Mouse (Mus musculus) myocyte (in vitro differentiated cells): ENCODE data around the gene Stra6.

Source experiments
- CEBPB ChIP-seq: IDR thresholded peaks from 2 replicates; pipeline ENCODE4 v1.6.1; 2011; ENCODE audit warnings: mild to moderate bottlenecking, moderate library complexity; ENCODE audit not compliant: poor library complexity, insufficient read depth, severe bottlenecking
- E2F4 ChIP-seq: IDR thresholded peaks from one replicate; pipeline ENCODE4 v1.6.1; 2011; ENCODE audit warnings: mild to moderate bottlenecking, control low read depth, moderate library complexity; ENCODE audit not compliant: insufficient read depth
- MAX ChIP-seq: IDR thresholded peaks from one replicate; pipeline ENCODE4 v1.6.1; 2011; ENCODE audit warnings: low read depth, mild to moderate bottlenecking, control low read depth
- MYOD1 ChIP-seq, 3 experiments: IDR thresholded peaks; one replicate each; pipeline ENCODE4 v1.6.1; 2011; ENCODE audit warnings: control low read depth in 2 of 3, low read depth in 2 of 3, mild to moderate bottlenecking in 2 of 3, moderate library complexity in 1 of 3; ENCODE audit not compliant: insufficient read length in 2 of 3, control insufficient read depth in 1 of 3
- MYOG ChIP-seq, 3 experiments: IDR thresholded peaks; one replicate each; pipeline ENCODE4 v1.6.1; 2011; ENCODE audit warnings: control low read depth in 2 of 3, low read depth in 2 of 3, mild to moderate bottlenecking in 2 of 3; ENCODE audit not compliant: insufficient read length in 2 of 3, control insufficient read depth in 1 of 3, insufficient read depth in 1 of 3
- POLR2A ChIP-seq: IDR thresholded peaks from one replicate; pipeline ENCODE4 v1.6.1; 2011; ENCODE audit warnings: low read depth, mild to moderate bottlenecking, control low read depth, moderate library complexity; ENCODE audit not compliant: insufficient read length
- POLR2AphosphoS2 ChIP-seq: IDR thresholded peaks from one replicate; pipeline ENCODE4 v1.6.1; 2011; ENCODE audit warnings: low read depth, control low read depth; ENCODE audit not compliant: insufficient read length
- REST ChIP-seq: IDR thresholded peaks from one replicate; pipeline ENCODE4 v1.6.1; 2011; ENCODE audit warnings: mild to moderate bottlenecking, control low read depth, moderate library complexity; ENCODE audit not compliant: insufficient read depth, insufficient read length
- SRF ChIP-seq: IDR thresholded peaks from one replicate; pipeline ENCODE4 v1.6.1; 2011; ENCODE audit warnings: low read depth; ENCODE audit not compliant: control insufficient read depth, insufficient read length
- TCF12 ChIP-seq: IDR thresholded peaks from one replicate; pipeline ENCODE4 v1.6.1; 2011; ENCODE audit warnings: mild to moderate bottlenecking, control low read depth; ENCODE audit not compliant: poor library complexity, insufficient read depth, severe bottlenecking
- TCF3 ChIP-seq: IDR thresholded peaks from one replicate; pipeline ENCODE4 v1.6.1; 2011; ENCODE audit warnings: low read depth, control low read depth; ENCODE audit not compliant: insufficient read length
- USF1 ChIP-seq: IDR thresholded peaks from one replicate; pipeline ENCODE4 v1.6.1; 2011; ENCODE audit warnings: low read depth, mild to moderate bottlenecking, control low read depth, moderate library complexity

DNA sequence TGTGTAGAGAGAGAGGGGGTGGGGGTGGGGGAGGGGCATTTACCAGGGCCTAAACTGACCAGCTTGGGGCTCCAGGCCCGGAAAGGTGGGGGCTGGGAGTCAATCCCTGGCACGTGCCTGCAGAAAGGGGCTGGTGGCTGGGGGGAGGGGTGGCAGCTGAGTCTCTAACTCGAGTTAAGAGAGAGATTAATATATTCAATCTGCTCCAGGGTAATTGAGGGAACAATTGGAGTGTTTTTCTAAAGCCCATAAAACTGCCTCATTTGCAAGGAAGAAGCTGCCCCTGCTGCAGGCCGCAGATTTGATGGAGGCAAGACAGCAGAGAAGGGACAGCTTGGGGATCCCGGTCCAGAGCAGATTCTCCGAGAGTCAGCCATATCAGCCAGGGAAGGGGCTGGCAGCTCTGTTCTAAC lies 49.3 kb downstream of the Stra6 start:
- TF ChIP-seq POLR2A (no peak), CEBPB (no peak), REST (no peak), MAX (no peak), E2F4 (no peak), POLR2AphosphoS2 (no peak), MYOG (IDR thresholded peaks at IDR 0.05; ENCODE audit: control insufficient read depth in 1 of 3, insufficient read depth in 1 of 3, insufficient read length in 2 of 3, low read depth in 2 of 3) (no peak), TCF12 (no peak), USF1 (no peak), MYOD1 (IDR thresholded peaks at IDR 0.05; ENCODE audit: control insufficient read depth in 1 of 3, insufficient read length in 2 of 3, low read depth in 2 of 3) (no peak), TCF3 (no peak), SRF (no peak)
